ENCODE assay signal across 8 mouse cellular contexts in genomic region chr6:97312545-97312939, GRCm38 (mm10). TPM values are rescaled to one million over a fixed set of nuclear protein-coding genes. Genes with fewer than 3 reads are reported as not detected.
DNase-seq lines count a peak whose midpoint lies in the region; ATAC-seq and TF ChIP-seq lines count a peak whose summit lies in the region.

No protein-coding gene starts in this region.

- H3K9ac ChIP-seq in heart, embryonic 14.5 days (ENCODE audit: low read length) = peak overlapping the region; percentile 66
- peak overlapping the region; percentile 24; the same call in 1 of the 2 replicates for H3K9ac ChIP-seq in ES-Bruce4 (ENCODE audit: low read depth, poor library complexity, severe bottlenecking)
- H3K9ac ChIP-seq in liver, embryonic 16.5 days (ENCODE audit: low read depth, low read length) = peak overlapping the region; percentile 44; the same call in 1 of the 2 replicates

- no peak for TF ChIP-seq POLR2A in ES-Bruce4 (IDR thresholded peaks at IDR 0.05; ENCODE audit: insufficient read depth, low read length)

- no peaks in the 10 kb centered on the region for H3K27me3 ChIP-seq in heart, embryonic 14.5 days (ENCODE audit: control insufficient read depth, insufficient read depth, low read length)
- no peaks in the 10 kb centered on the region; the same call in 1 of the 2 replicates for H3K27me3 ChIP-seq in ES-Bruce4 (ENCODE audit: control insufficient read depth, insufficient read depth, low read length, poor library complexity, severe bottlenecking)
- no peaks in the 10 kb centered on the region for H3K27me3 ChIP-seq in hindbrain, embryonic 10.5 days (ENCODE audit: insufficient read depth, poor library complexity, severe bottlenecking)
- no peaks in the 10 kb centered on the region for H3K27me3 ChIP-seq in liver, embryonic 16.5 days (ENCODE audit: control insufficient read depth, insufficient read depth, low read depth, low read length)

- peak overlapping the region; percentile 43 for H3K4me3 ChIP-seq in heart, embryonic 14.5 days (ENCODE audit: control insufficient read depth in 1 of 2, insufficient read depth in 1 of 2, low read depth in 1 of 2, low read length in 2 of 2)
- H3K4me3 ChIP-seq in ES-Bruce4 (ENCODE audit: low read depth, low read length) = peak overlapping the region; percentile 57; the same call in 1 of the 2 replicates
- H3K4me3 ChIP-seq in hindbrain, embryonic 10.5 days = peak overlapping the region; percentile 51
- H3K4me3 ChIP-seq in liver, embryonic 16.5 days (ENCODE audit: low read depth, low read length) = peak overlapping the region; percentile 54

- H3K36me3 ChIP-seq in heart, embryonic 14.5 days (ENCODE audit: control insufficient read depth, insufficient read depth, low read length) = peaks cover 6% of the 10 kb centered on the region; the same call in 1 of the 2 replicates
- no peaks in the 10 kb centered on the region for H3K36me3 ChIP-seq in ES-Bruce4 (ENCODE audit: control insufficient read depth, insufficient read depth, low read length, poor library complexity, severe bottlenecking)
- H3K36me3 ChIP-seq in hindbrain, embryonic 10.5 days = peaks cover 17% of the 10 kb centered on the region
- H3K36me3 ChIP-seq in liver, embryonic 16.5 days (ENCODE audit: control insufficient read depth, insufficient read depth) = no peaks in the 10 kb centered on the region

- no peak for ATAC-seq in heart, embryonic 14.5 days (ENCODE audit: insufficient number of reproducible peaks, insufficient read depth, low FRiP score, low read depth)
- no peak for ATAC-seq in liver, embryonic 16.5 days (ENCODE audit: low read depth)

- no peak for TF ChIP-seq CTCF in ES-Bruce4 (IDR thresholded peaks at IDR 0.05; ENCODE audit: low read depth, low read length)

- H3K4me1 ChIP-seq in heart, embryonic 14.5 days (ENCODE audit: control insufficient read depth in 2 of 2, insufficient read depth in 2 of 2, low read length in 2 of 2) = peaks cover 14 to 25% of the 10 kb centered on the region in 2 experiments; a peak in 3 of 4 replicates
- H3K4me1 ChIP-seq in ES-Bruce4 (ENCODE audit: control insufficient read depth, insufficient read depth, low read length) = no peaks in the 10 kb centered on the region
- H3K4me1 ChIP-seq in hindbrain, embryonic 10.5 days (replicated peaks) = peaks cover 31% of the 10 kb centered on the region
- no peaks in the 10 kb centered on the region; the same call in 1 of the 2 replicates for H3K4me1 ChIP-seq in liver, embryonic 16.5 days (ENCODE audit: control insufficient read depth, low read depth, low read length)

- WGBS in heart, embryonic 14.5 days = 3% methylated on average over 3 of the region's 3 CpGs
- WGBS in hindbrain, embryonic 10.5 days = 16% methylated on average over 3 of the region's 3 CpGs
- 7% methylated on average over 3 of the region's 3 CpGs for WGBS in liver, embryonic 16.5 days (ENCODE audit: insufficient replicate concordance)

- peak overlapping the region; percentile 80 for H3K4me2 ChIP-seq in heart, embryonic 14.5 days (ENCODE audit: low read length)
- H3K4me2 ChIP-seq in liver, embryonic 16.5 days (ENCODE audit: low read depth, low read length) = peak overlapping the region; percentile 69

- TF ChIP-seq EP300 in ES-Bruce4 (IDR thresholded peaks at IDR 0.05; ENCODE audit: insufficient read depth, low read depth, low read length) = no peak

- no peak for DNase-seq in heart, adult 11 months
- no peak for DNase-seq in hindbrain, embryonic 10.5 days (ENCODE audit: low spot score)
- DNase-seq in adrenal gland, postnatal 10 days = no peak
- no peak for DNase-seq in thymus, postnatal 25 days
- no peak for DNase-seq in left cerebral cortex, postnatal 14 days (ENCODE audit: low spot score in 2 of 2)

- intact Hi-C loops in left cerebral cortex, postnatal 14 days (cut with DNase I) = no loop called here

- no peaks in the 10 kb centered on the region for H3K9me3 ChIP-seq in heart, embryonic 14.5 days (ENCODE audit: control insufficient read depth, low read length)
- H3K9me3 ChIP-seq in ES-Bruce4 (replicated peaks; ENCODE audit: control insufficient read depth, insufficient read depth, low read length, poor library complexity, severe bottlenecking) = no peaks in the 10 kb centered on the region
- H3K9me3 ChIP-seq in hindbrain, embryonic 10.5 days = no peaks in the 10 kb centered on the region
- no peaks in the 10 kb centered on the region for H3K9me3 ChIP-seq in liver, embryonic 16.5 days (replicated peaks; ENCODE audit: control insufficient read depth, low read length)

- H3K27ac ChIP-seq in heart, embryonic 14.5 days (replicated peaks in 1 of 2; ENCODE audit: control insufficient read depth in 1 of 2, insufficient read depth in 1 of 2, low read depth in 2 of 2, low read length in 2 of 2) = peak overlapping the region; percentile 55 to 76; a peak in 3 of 4 replicates
- H3K27ac ChIP-seq in ES-Bruce4 (ENCODE audit: insufficient read depth, low read length) = no peak overlapping the region
- peak overlapping the region; percentile 62; the same call in 1 of the 2 replicates for H3K27ac ChIP-seq in hindbrain, embryonic 10.5 days
- H3K27ac ChIP-seq in liver, embryonic 16.5 days (ENCODE audit: low read length) = peak overlapping the region; percentile 76

RNA-seq across cellular contexts. Expression of gene Lmod3, which starts 60.0 kb away (rescaled TPM):
- polyA plus RNA-seq in heart, embryonic 14.5 days (2014; fragmentation: Nextera tagmentation; extraction: Ambion mirVana) = 21.7 and 23.0 TPM in 2 replicates
- polyA plus RNA-seq in ES-Bruce4 (2011; ENCODE audit: insufficient read depth, insufficient read length, low read depth, missing spikeins) = not detected in 2 replicates
- not detected in 2 replicates for polyA plus RNA-seq in hindbrain, embryonic 10.5 days (2016; fragmentation: Nextera tagmentation; extraction: Ambion mirVana)
- 0.20 and 0.81 TPM in 2 replicates for polyA plus RNA-seq in liver, embryonic 16.5 days (2015; fragmentation: Nextera tagmentation; extraction: Ambion mirVana)
- 10 to 100 TPM in 1 of 2 experiments, 1 to 10 TPM in 1; 3.1 to 17.1 TPM for total RNA-seq in adrenal gland, postnatal 10 days (2021)
- under 1 TPM; 0.38 to 0.42 TPM for total RNA-seq in left cerebral cortex, postnatal 14 days (2021)

Comparison
In these comparisons a context has a peak if more than half of its experiments do, and no peak if none do; other contexts are left out.
1. RNA of gene Lmod3, which starts 60.0 kb away (polyA plus RNA-seq): 21.7 to 23.0 TPM in heart, embryonic 14.5 days; 0.20 to 0.81 TPM in liver, embryonic 16.5 days, not detected in ES-Bruce4 and not detected in hindbrain, embryonic 10.5 days; every median in the first group is over 10 times any median in the second.
2. Peak in every context shown above with its lines, with median percentiles within 50 percentile points of each other: H3K4me3 ChIP-seq and H3K9ac ChIP-seq.